Mouse (Mus musculus) kidney, embryonic 15.5 days (tissue): ENCODE data around the gene E030030I06Rik. TPM values are rescaled to one million over a fixed set of nuclear protein-coding genes. Genes with fewer than 3 reads are reported as not detected.

ENCODE experiments used
- polyA plus RNA-seq: library from polyadenylated mRNA; unstranded; fragments of >200 nt; fragmentation: Nextera tagmentation; extraction: Ambion mirVana; gene quantifications from 2 replicates; pipeline ENCODE4 v1.2.1, GENCODE M21; 2015

Gene E030030I06Rik
- polyA plus RNA-seq, 1 experiment from 2014 or later = 29.6 TPM

Other genes starting within 250 kb of the E030030I06Rik start
- gene 4930444G20Rik, start 81.2 kb downstream of the E030030I06Rik start, polyA plus RNA-seq = not detected in 2 replicates
- 11.7 and 12.7 TPM in 2 replicates for gene Raet1e, start 9.3 kb upstream of the E030030I06Rik start, polyA plus RNA-seq
- 1.1 and 1.2 TPM in 2 replicates for gene H60b, start 9.3 kb upstream of the E030030I06Rik start, polyA plus RNA-seq
- gene Raet1d, start 211.3 kb upstream of the E030030I06Rik start, polyA plus RNA-seq = 13.7 and 15.2 TPM in 2 replicates